In the genomic region with DNA sequence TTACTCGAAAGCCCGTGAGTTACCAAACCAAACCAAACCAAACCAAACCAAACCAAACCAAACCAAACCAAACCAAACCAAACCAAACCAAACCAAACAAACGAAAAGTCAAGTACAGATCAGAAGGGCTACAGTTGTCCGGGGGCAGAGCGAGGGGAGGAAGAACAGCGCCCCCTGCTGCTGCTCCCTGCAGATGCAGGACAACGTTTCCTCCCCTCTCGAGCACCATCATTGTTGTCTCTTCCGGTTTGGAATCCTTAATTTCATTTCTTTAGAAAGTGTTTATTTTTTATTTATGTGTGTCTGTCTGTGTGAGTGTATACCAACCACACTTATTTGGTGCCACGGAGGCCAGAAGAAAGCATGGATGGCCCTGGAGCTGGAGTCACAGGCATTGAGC, we compare ENCODE assay signal across 8 mouse cellular contexts. TPM values are rescaled to one million over a fixed set of nuclear protein-coding genes. Genes with fewer than 3 reads are reported as not detected.
DNase-seq lines count a peak whose midpoint lies in the region; TF ChIP-seq lines count a peak whose summit lies in the region.

No protein-coding gene starts in this region.

- no peak overlapping the region for H3K27ac ChIP-seq in layer of hippocampus, adult 2 months
- H3K27ac ChIP-seq in thymus, adult 2 months (ENCODE audit: control insufficient read depth, insufficient read depth, low read length), result no peak overlapping the region

- intact Hi-C loops in left cerebral cortex, postnatal 4 days (cut with DNase I), result loop anchor here (10.0 kb wide), 2 partner anchors 171 to 1591 kb away; no protein-coding TSS in a partner anchor

- no peaks in the 10 kb centered on the region for H3K27me3 ChIP-seq in thymus, adult 2 months (ENCODE audit: control insufficient read depth, insufficient read depth, low read length)

- no peak overlapping the region for H3K4me3 ChIP-seq in layer of hippocampus, adult 2 months
- H3K4me3 ChIP-seq in thymus, adult 2 months (ENCODE audit: control insufficient read depth, insufficient read depth, low read length), result no peak overlapping the region

- TF ChIP-seq POLR2A in thymus, adult 2 months (IDR thresholded peaks at IDR 0.05; ENCODE audit: control insufficient read depth, extremely low read depth, insufficient read depth, low read length, poor library complexity), result no peak

- DNase-seq in layer of hippocampus, adult 2 months (ENCODE audit: low spot score in 2 of 2), result no peak
- no peak for DNase-seq in layer of hippocampus, postnatal 10 days (ENCODE audit: low spot score in 2 of 2)
- peak; percentile 13 for DNase-seq in MEL-GATA-1-ER (ENCODE audit: extremely low read depth, low read depth)
- peak; percentile 52 for DNase-seq in induced T-regulatory cell, adult 2 months (ENCODE audit: low read depth)
- peak; percentile 46 for DNase-seq in thymus, adult 2 months
- DNase-seq in retina, postnatal 1 day, result no peak
- no peak for DNase-seq in left cerebral cortex, postnatal 4 days
- no peak for DNase-seq in cerebellum, adult 9-10 months

- WGBS in thymus, adult 2 months, result 60% methylated on average over 10 of the region's 10 CpGs

- no peaks in the 10 kb centered on the region for H3K4me1 ChIP-seq in thymus, adult 2 months (replicated peaks; ENCODE audit: control insufficient read depth, insufficient read depth, low read length)

- no peaks in the 10 kb centered on the region for H3K36me3 ChIP-seq in thymus, adult 2 months (ENCODE audit: control insufficient read depth, insufficient read depth, low read length)

- peak; percentile 68 for TF ChIP-seq CTCF in layer of hippocampus, adult 2 months (conservative IDR thresholded peaks at IDR 0.05)
- peak; percentile 86; the same call in 1 of the 2 replicates for TF ChIP-seq CTCF in thymus, adult 2 months (IDR thresholded peaks at IDR 0.05; ENCODE audit: borderline replicate concordance, control insufficient read depth, extremely low read depth, insufficient read depth, low read length, poor library complexity)

RNA-seq across cellular contexts. Expression of a gene that starts 26.7 kb away (rescaled TPM):
- total RNA-seq in layer of hippocampus, adult 2 months (2021), result 10 to 100 TPM; 44.8 to 50.8 TPM
- 10 to 100 TPM; 68.0 to 80.1 TPM for total RNA-seq in layer of hippocampus, postnatal 10 days (2021)
- 17.4 and 17.8 TPM in 2 replicates for polyA plus RNA-seq in thymus, adult 2 months (2012; rRNA removed)
- total RNA-seq in left cerebral cortex, postnatal 4 days (2021), result 10 to 100 TPM; 76.2 to 77.6 TPM

Comparison
In these comparisons a context has a peak if more than half of its experiments do, and no peak if none do; other contexts are left out.
1. DNase-seq: peak in MEL-GATA-1-ER (single experiment), induced T-regulatory cell, adult 2 months (single experiment) and thymus, adult 2 months (single experiment); none in layer of hippocampus, adult 2 months (0 of 2), layer of hippocampus, postnatal 10 days (0 of 2), retina, postnatal 1 day (single experiment), left cerebral cortex, postnatal 4 days (single experiment) and cerebellum, adult 9-10 months (single experiment).